Comparison of ENCODE assay signal across 9 mouse cellular contexts in the genomic region with DNA sequence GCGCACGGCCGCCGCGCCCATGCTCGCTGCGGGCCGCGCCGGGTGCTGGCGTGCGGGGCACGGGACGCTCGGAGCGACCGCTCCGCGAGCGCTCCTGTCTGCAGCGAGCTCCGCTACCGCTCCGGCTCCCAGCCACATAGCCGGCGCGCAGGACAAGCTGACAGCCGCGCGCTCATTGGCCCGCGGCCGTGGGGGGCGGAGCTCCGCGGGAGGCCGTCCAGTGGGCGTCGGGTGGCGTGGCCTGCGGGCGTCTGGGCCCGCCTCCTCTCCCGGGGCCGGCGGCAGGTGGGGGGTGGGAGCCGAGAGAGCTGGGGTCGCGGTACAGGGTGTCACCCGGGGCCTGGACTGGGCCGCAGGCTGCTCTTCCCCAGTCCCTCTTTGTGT. TPM values are rescaled to one million over a fixed set of nuclear protein-coding genes. Genes with fewer than 3 reads are reported as not detected.
DNase-seq lines count a peak whose midpoint lies in the region; ATAC-seq and TF ChIP-seq lines count a peak whose summit lies in the region.
"Had no signal": no experiment of that assay in that cellular context is flagged by ENCODE, and none has a peak within 500 bp of the region (broad histone marks: within the 10 kb centered on the region; RNA-seq: fewer than 3 reads in every experiment).

A gene (minus strand): TSS at position 136 of the 384 bp plus-strand sequence.

- 0 out of 2 replicates have a peak, but pooled peaks cover 8% of the 10 kb centered on the region for H3K4me1 ChIP-seq in liver, postnatal 0 days (ENCODE audit: insufficient read depth)

- H3K4me2 ChIP-seq in liver, postnatal 0 days (ENCODE audit: low read depth, low read length): peak within 1 kb of the TSS; percentile 70

- DNase-seq in ES-CJ7 (ENCODE audit: low read depth, low spot score): peak; percentile 76
- DNase-seq in cerebellum, adult 9-10 months: peak; percentile 13
- DNase-seq in frontal cortex, adult 2 months (ENCODE audit: extremely low spot score in 1 of 2, low spot score in 1 of 2): peak; percentile 56 to 88
- DNase-seq in heart, postnatal 4 days: peak; percentile 91
- DNase-seq in layer of hippocampus, adult 2 months (ENCODE audit: low spot score in 2 of 2): peak; percentile 85 to 88
- DNase-seq in liver, postnatal 0 days: peak; percentile 77
- peak; percentile 85 for DNase-seq in ovary, postnatal 14 days (ENCODE audit: low spot score)
- DNase-seq in thymus, postnatal 36 days: peak; percentile 53 to 71

- no peak for TF ChIP-seq EP300 in liver, postnatal 0 days (IDR thresholded peaks at IDR 0.05; ENCODE audit: low read depth)

- ATAC-seq in liver, postnatal 0 days: peak; percentile 94

- under 1% methylated on average over 50 of the region's 51 CpGs for WGBS in liver, postnatal 0 days (ENCODE audit: insufficient replicate concordance)

- TF ChIP-seq CTCF in layer of hippocampus, adult 2 months (conservative IDR thresholded peaks at IDR 0.05): no peak
- no peak for TF ChIP-seq CTCF in liver, postnatal 0 days (IDR thresholded peaks at IDR 0.05; ENCODE audit: low read depth)

- H3K9me3 ChIP-seq in liver, postnatal 0 days (ENCODE audit: low read length): no peaks in the 10 kb centered on the region

- H3K9ac ChIP-seq in liver, postnatal 0 days (replicated peaks): no peak within 1 kb of the TSS

- H3K27me3 ChIP-seq in liver, postnatal 0 days (ENCODE audit: insufficient read depth, low read length): peaks cover 59% of the 10 kb centered on the region

- peak within 1 kb of the TSS; percentile 57 for H3K4me3 ChIP-seq in layer of hippocampus, adult 2 months
- H3K4me3 ChIP-seq in liver, postnatal 0 days (ENCODE audit: low read depth, low read length): peak within 1 kb of the TSS; percentile 51

- peak within 1 kb of the TSS; percentile 39; the same call in 1 of the 2 replicates for H3K27ac ChIP-seq in layer of hippocampus, adult 2 months
- no peak within 1 kb of the TSS for H3K27ac ChIP-seq in liver, postnatal 0 days (ENCODE audit: low read depth)

- H3K36me3 ChIP-seq in liver, postnatal 0 days (replicated peaks; ENCODE audit: insufficient read depth, low read length): no peaks in the 10 kb centered on the region

RNA-seq across cellular contexts. Expression of the gene that starts here (rescaled TPM):
- polyA plus RNA-seq in frontal cortex, adult 2 months (2012; rRNA removed): 38.6 and 41.9 TPM in 2 replicates
- 1 to 10 TPM; 4.2 to 5.4 TPM for total RNA-seq in heart, postnatal 4 days (2021)
- 10 to 100 TPM; 20.4 to 20.9 TPM for total RNA-seq in layer of hippocampus, adult 2 months (2021)
- polyA plus RNA-seq in liver, postnatal 0 days (2015; fragmentation: Nextera tagmentation; extraction: Ambion mirVana): 0.25 and 0.41 TPM in 2 replicates
- total RNA-seq: MEL had no signal

Comparison
In these comparisons a context has a peak if more than half of its experiments do, and no peak if none do; other contexts are left out.
1. RNA of the gene that starts here (polyA plus RNA-seq): 38.6 to 41.9 TPM in frontal cortex, adult 2 months; 0.25 to 0.41 TPM in liver, postnatal 0 days; every median in the first group is over 10 times any median in the second.
2. Peak in DNase-seq, ATAC-seq, H3K4me3 ChIP-seq and H3K4me2 ChIP-seq in liver, postnatal 0 days; RNA of the gene not detected or under 1 TPM.
3. DNase-seq: peak in every context shown above with its lines; median percentile 91 in heart, postnatal 4 days; 86 in layer of hippocampus, adult 2 months; 85 in ovary, postnatal 14 days; 77 in liver, postnatal 0 days; 76 in ES-CJ7; 72 in frontal cortex, adult 2 months; 62 in thymus, postnatal 36 days; 13 in cerebellum, adult 9-10 months.